Mouse (Mus musculus): Measurements from ENCODE around the gene Trappc6b. TPM values are rescaled to one million over a fixed set of nuclear protein-coding genes. Genes with fewer than 3 reads are reported as not detected.

Trappc6b gene
- 77.0 and 85.9 TPM in 2 replicates for polyA plus RNA-seq (2015; fragmentation: Nextera tagmentation; extraction: Ambion mirVana)

DNA sequence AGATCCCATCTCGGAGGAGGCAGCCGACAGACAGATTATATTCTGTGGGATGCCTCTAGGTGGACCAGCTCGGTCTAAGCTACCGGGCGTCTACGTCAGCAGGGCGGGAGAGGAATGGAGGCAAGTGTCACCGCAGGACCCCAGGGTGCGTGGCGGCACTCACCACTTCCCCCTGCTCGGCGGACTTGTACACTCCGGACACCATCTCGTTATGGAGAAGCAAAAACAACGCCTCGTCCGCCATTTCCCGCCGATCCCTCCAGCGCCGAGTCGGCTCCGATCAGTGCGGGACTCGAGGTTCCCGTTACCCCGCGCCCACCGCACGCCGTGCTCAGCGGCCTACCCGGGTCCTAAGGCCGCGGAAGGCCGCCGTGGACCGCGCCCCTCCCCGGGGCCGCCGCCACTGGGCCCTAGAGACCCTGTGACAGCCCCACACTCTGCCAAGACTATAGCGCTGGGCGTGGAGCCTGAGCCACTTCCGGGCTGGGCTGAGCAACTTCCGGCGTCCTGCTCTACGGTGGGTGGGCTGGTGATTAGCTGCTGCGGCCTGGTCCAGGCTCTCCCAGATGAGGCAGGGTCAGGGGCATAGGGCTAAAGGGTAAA is at the start of gene Trappc6b:
Trappc6b (minus strand) TSS at position 480 of the 603 bp plus-strand sequence.
- peak within 1 kb of the TSS; percentile 85 for H3K4me3 ChIP-seq (ENCODE audit: low read length)
- WGBS, result under 1% methylated on average over 49 of the region's 49 CpGs
- peak; percentile 97 for ATAC-seq
- H3K9me3 ChIP-seq (ENCODE audit: control insufficient read depth, low read length), result no peaks in the 10 kb centered on the region
- H3K9ac ChIP-seq (ENCODE audit: low read depth, low read length), result peak within 1 kb of the TSS; percentile 98
- H3K36me3 ChIP-seq (ENCODE audit: control insufficient read depth, insufficient read depth, low read length), result peaks cover 10% of the 10 kb centered on the region; the same call in 1 of the 2 replicates
- peaks cover 10% of the 10 kb centered on the region for H3K4me1 ChIP-seq (ENCODE audit: control insufficient read depth, insufficient read depth, low read length)
- peak within 1 kb of the TSS; percentile 71 for H3K4me2 ChIP-seq (ENCODE audit: low read depth, low read length)
- no peaks in the 10 kb centered on the region for H3K27me3 ChIP-seq (replicated peaks; ENCODE audit: control insufficient read depth, insufficient read depth, low read length)
- H3K27ac ChIP-seq (ENCODE audit: low read length), result peak within 1 kb of the TSS; percentile 94

DNA sequence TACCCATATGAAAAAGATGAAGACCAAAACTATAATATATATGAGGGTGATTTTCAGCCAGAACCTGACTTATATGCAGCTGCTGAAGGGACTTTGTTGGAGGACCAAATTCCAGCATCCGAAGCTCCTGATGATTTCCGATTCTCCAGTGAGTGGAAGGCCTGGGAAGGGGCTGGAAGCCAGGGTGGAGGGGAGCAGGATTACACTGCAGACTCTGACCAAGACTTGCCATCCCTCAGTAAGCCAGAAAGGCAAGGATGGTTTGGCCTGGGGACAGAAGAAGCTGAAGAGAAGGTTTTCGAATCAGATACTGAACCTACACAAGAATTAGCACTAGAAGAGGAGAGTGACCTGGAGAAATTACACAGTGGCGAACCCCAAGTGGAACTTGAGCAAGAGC is 46.7 kb upstream of the Trappc6b start:
- ATAC-seq, result no peak

GRCm38 (mm10) chr12:59106491-59106890 is 45.2 kb upstream of the Trappc6b start:
- WGBS, result 83% methylated on average over 5 of the region's 5 CpGs
- peak; percentile 45 for ATAC-seq
- H3K27me3 ChIP-seq (replicated peaks; ENCODE audit: control insufficient read depth, insufficient read depth, low read length), result no peaks in the 10 kb centered on the region
- no peaks in the 10 kb centered on the region for H3K4me1 ChIP-seq (ENCODE audit: control insufficient read depth, insufficient read depth, low read length)
- no peak overlapping the region for H3K9ac ChIP-seq (ENCODE audit: low read depth, low read length)
- H3K36me3 ChIP-seq (ENCODE audit: control insufficient read depth, insufficient read depth, low read length), result no peaks in the 10 kb centered on the region
- no peak overlapping the region for H3K4me2 ChIP-seq (ENCODE audit: low read depth, low read length)
- no peak overlapping the region for H3K4me3 ChIP-seq (ENCODE audit: low read length)
- no peak overlapping the region for H3K27ac ChIP-seq (ENCODE audit: low read length)
- H3K9me3 ChIP-seq (ENCODE audit: control insufficient read depth, low read length), result no peaks in the 10 kb centered on the region

More for the DNA sequence above, 46.7 kb upstream of the Trappc6b start:
- Histone ChIP-seq H3K9ac (ENCODE audit: low read depth, low read length) (no peak overlapping the region), H3K36me3 (ENCODE audit: control insufficient read depth, insufficient read depth, low read length) (no peaks in the 10 kb centered on the region), H3K27ac (ENCODE audit: low read length) (no peak overlapping the region), H3K9me3 (ENCODE audit: control insufficient read depth, low read length) (no peaks in the 10 kb centered on the region), H3K4me1 (ENCODE audit: control insufficient read depth, insufficient read depth, low read length) (no peaks in the 10 kb centered on the region), H3K27me3 (replicated peaks; ENCODE audit: control insufficient read depth, insufficient read depth, low read length) (no peaks in the 10 kb centered on the region), H3K4me3 (ENCODE audit: low read length) (no peak overlapping the region), H3K4me2 (ENCODE audit: low read depth, low read length) (no peak overlapping the region)
- 91% methylated on average over 4 of the region's 4 CpGs for WGBS

DNA sequence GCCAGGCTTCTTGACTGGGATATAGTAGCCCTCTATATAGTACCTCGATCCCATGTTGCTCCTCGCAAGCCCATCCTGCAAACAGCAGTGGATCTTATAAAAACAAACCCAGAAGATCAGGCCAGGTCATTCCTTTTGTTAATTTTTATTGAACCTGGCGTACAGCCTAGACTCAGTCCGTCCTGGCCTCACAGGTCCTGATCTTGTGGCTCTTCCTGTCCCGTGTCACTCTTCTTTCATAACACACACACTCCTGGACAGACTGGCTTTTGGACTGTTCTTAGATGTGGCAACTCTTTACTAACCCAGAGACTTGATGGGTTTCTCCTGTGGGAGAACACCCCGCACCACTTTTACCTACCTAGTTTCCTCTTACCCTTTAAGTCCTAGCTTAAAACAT is 44.6 kb upstream of the Trappc6b start:
- no peak overlapping the region for H3K4me2 ChIP-seq (ENCODE audit: low read depth, low read length)
- no peak overlapping the region for H3K4me3 ChIP-seq (ENCODE audit: low read length)
- WGBS, result 64% methylated on average over 6 of the region's 6 CpGs
- peak; percentile 85 for ATAC-seq
- H3K36me3 ChIP-seq (ENCODE audit: control insufficient read depth, insufficient read depth, low read length), result no peaks in the 10 kb centered on the region
- no peaks in the 10 kb centered on the region for H3K4me1 ChIP-seq (ENCODE audit: control insufficient read depth, insufficient read depth, low read length)
- H3K9me3 ChIP-seq (ENCODE audit: control insufficient read depth, low read length), result no peaks in the 10 kb centered on the region
- no peak overlapping the region for H3K9ac ChIP-seq (ENCODE audit: low read depth, low read length)
- peak overlapping the region; percentile 29; the same call in 1 of the 2 replicates for H3K27ac ChIP-seq (ENCODE audit: low read length)
- no peaks in the 10 kb centered on the region for H3K27me3 ChIP-seq (replicated peaks; ENCODE audit: control insufficient read depth, insufficient read depth, low read length)

DNA sequence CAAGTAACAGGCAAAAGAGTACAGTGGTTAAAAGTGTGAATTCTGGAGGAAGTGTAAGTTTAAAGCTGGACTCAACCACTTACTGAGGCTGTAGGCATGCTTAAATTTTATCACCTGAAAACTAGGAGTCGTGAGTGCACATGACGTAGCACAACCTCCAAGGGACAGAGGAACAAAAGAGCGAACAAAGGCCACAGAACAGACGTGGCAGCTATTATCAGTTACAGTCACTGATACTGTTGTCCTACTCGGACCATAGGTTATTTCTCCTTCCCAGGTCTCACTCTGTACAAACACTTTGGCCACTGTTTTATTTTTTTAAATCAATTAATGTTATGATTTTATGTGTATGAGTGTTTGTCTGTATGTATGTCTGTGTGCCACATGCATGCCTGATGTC is 43.5 kb upstream of the Trappc6b start:
- ATAC-seq, result peak; percentile 62; the same call in 1 of the 2 replicates
- Histone ChIP-seq H3K9ac (ENCODE audit: low read depth, low read length) (no peak overlapping the region), H3K4me2 (ENCODE audit: low read depth, low read length) (no peak overlapping the region), H3K9me3 (ENCODE audit: control insufficient read depth, low read length) (no peaks in the 10 kb centered on the region), H3K27me3 (replicated peaks; ENCODE audit: control insufficient read depth, insufficient read depth, low read length) (no peaks in the 10 kb centered on the region), H3K4me1 (ENCODE audit: control insufficient read depth, insufficient read depth, low read length) (no peaks in the 10 kb centered on the region), H3K4me3 (ENCODE audit: low read length) (no peak overlapping the region), H3K36me3 (ENCODE audit: control insufficient read depth, insufficient read depth, low read length) (no peaks in the 10 kb centered on the region), H3K27ac (ENCODE audit: low read length) (no peak overlapping the region)
- WGBS, result 66% methylated on average over 5 of the region's 5 CpGs

DNA sequence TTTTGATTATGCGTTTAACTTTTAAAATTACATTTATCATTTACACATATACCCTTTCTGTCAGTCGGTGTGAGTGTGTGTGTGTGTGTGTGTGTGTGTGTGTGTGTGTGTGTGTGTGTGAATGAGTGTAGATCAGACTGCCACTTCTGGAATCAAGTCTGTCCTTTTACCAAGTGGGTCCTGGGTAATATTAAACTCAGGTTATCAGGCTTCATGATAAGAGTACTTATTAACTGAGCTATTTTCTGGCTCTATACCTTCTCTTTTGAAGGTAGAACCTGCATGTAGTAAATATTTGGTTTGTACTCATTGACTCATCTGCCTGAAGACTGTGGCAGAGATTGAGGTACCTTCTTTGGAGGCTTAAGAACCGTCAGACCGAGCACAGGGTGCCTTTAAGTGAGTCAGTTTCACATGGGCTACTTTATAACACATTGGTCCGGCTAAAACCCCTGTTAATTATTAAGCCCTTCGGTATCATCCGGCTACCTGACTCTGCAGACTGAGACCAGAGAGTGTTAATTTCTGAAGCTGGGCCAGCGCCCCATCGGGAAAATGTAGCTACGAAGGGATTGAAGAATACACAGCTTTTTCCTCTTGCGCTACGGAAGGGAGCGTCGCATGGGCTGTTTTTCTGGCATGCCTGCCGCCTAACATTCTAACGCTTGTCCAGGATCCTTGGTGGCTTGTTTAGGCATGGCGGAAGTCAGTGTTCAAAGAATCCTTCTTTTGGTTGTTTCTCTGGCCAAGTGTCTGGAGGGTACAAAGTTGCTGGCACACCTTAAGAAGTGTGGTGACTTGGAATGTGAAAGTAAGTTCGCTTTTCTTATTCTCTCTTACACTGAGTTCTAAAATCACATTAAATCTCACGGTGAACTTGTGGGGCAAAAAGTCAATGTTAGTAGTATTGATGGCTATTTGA is 34.1 kb upstream of the Trappc6b start, which contains the start of gene Mia2:
Mia2 (plus strand) TSS at position 696 of the 922 bp plus-strand sequence.
- no peaks in the 10 kb centered on the region for H3K36me3 ChIP-seq (ENCODE audit: control insufficient read depth, insufficient read depth, low read length)
- no peaks in the 10 kb centered on the region for H3K27me3 ChIP-seq (replicated peaks; ENCODE audit: control insufficient read depth, insufficient read depth, low read length)
- no peaks in the 10 kb centered on the region for H3K9me3 ChIP-seq (ENCODE audit: control insufficient read depth, low read length)
- H3K27ac ChIP-seq (ENCODE audit: low read length), result peak within 1 kb of the TSS; percentile 91
- peak within 1 kb of the TSS; percentile 63 for H3K9ac ChIP-seq (ENCODE audit: low read depth, low read length)
- WGBS, result 53% methylated on average over 19 of the region's 19 CpGs
- 0 out of 2 replicates have a peak, but pooled peaks cover 3% of the 10 kb centered on the region for H3K4me1 ChIP-seq (ENCODE audit: control insufficient read depth, insufficient read depth, low read length)
- peak within 1 kb of the TSS; percentile 42 for H3K4me3 ChIP-seq (ENCODE audit: low read length)
- H3K4me2 ChIP-seq (ENCODE audit: low read depth, low read length), result peak within 1 kb of the TSS; percentile 26
- ATAC-seq, result peak; percentile 98

GRCm38 (mm10) chr12:59093543-59093942 is 32.3 kb upstream of the Trappc6b start:
- 23% methylated on average over 2 of the region's 2 CpGs for WGBS
- Histone ChIP-seq H3K9ac (ENCODE audit: low read depth, low read length) (no peak overlapping the region), H3K4me3 (ENCODE audit: low read length) (no peak overlapping the region), H3K36me3 (ENCODE audit: control insufficient read depth, insufficient read depth, low read length) (no peaks in the 10 kb centered on the region), H3K27ac (ENCODE audit: low read length) (peak overlapping the region; percentile 45; the same call in 1 of the 2 replicates), H3K9me3 (ENCODE audit: control insufficient read depth, low read length) (no peaks in the 10 kb centered on the region), H3K27me3 (replicated peaks; ENCODE audit: control insufficient read depth, insufficient read depth, low read length) (no peaks in the 10 kb centered on the region), H3K4me2 (ENCODE audit: low read depth, low read length) (no peak overlapping the region), H3K4me1 (ENCODE audit: control insufficient read depth, insufficient read depth, low read length) (0 out of 2 replicates have a peak, but pooled peaks cover 3% of the 10 kb centered on the region)
- ATAC-seq, result peak; percentile 47

- H3K27me3 ChIP-seq (replicated peaks; ENCODE audit: control insufficient read depth, insufficient read depth, low read length), result no peaks in the 10 kb centered on the region
- no peak overlapping the region for H3K4me3 ChIP-seq (ENCODE audit: low read length)
- no peaks in the 10 kb centered on the region for H3K9me3 ChIP-seq (ENCODE audit: control insufficient read depth, low read length)
- no peak for ATAC-seq
- no peak overlapping the region for H3K9ac ChIP-seq (ENCODE audit: low read depth, low read length)
- H3K4me2 ChIP-seq (ENCODE audit: low read depth, low read length), result no peak overlapping the region
- WGBS, result 83% methylated on average over 5 of the region's 5 CpGs
- H3K4me1 ChIP-seq (ENCODE audit: control insufficient read depth, insufficient read depth, low read length), result no peaks in the 10 kb centered on the region
- H3K36me3 ChIP-seq (ENCODE audit: control insufficient read depth, insufficient read depth, low read length), result no peaks in the 10 kb centered on the region
- no peak overlapping the region for H3K27ac ChIP-seq (ENCODE audit: low read length)
Measured at GRCm38 (mm10) chr12:59086171-59086570, 24.9 kb upstream of the Trappc6b start.

DNA sequence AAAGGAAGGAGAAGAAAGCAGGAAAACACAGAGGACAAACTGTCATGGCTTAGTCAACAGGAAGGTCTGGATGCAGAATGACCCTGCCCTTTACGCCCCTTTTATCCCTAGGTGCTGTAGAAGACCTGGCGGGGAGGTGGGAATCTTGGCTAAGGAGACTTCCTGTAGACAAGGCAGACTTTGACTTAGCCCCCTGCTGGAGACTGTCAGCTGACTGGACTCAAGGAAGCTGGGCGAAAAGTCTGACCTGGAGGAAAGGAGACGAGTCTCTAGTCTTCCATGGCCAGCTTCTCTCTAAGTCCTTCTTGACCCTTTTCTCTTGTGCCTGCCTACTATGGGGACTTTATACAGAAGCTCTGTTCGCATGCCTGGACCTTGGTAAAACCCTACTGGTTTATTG is 23.2 kb upstream of the Trappc6b start:
- H3K27ac ChIP-seq (ENCODE audit: low read length), result no peak overlapping the region
- H3K27me3 ChIP-seq (replicated peaks; ENCODE audit: control insufficient read depth, insufficient read depth, low read length), result no peaks in the 10 kb centered on the region

More for the DNA sequence above, 23.2 kb upstream of the Trappc6b start:
- Histone ChIP-seq H3K9me3 (ENCODE audit: control insufficient read depth, low read length) (no peaks in the 10 kb centered on the region), H3K9ac (ENCODE audit: low read depth, low read length) (no peak overlapping the region), H3K4me1 (ENCODE audit: control insufficient read depth, insufficient read depth, low read length) (no peaks in the 10 kb centered on the region), H3K4me3 (ENCODE audit: low read length) (no peak overlapping the region), H3K36me3 (ENCODE audit: control insufficient read depth, insufficient read depth, low read length) (no peaks in the 10 kb centered on the region), H3K4me2 (ENCODE audit: low read depth, low read length) (no peak overlapping the region)
- 74% methylated on average over 5 of the region's 5 CpGs for WGBS
- ATAC-seq, result peak; percentile 33; the same call in 1 of the 2 replicates

Data from intestine, embryonic 16.5 days (tissue).